ENCODE assay signal across 1 mouse cellular context in genomic region chr11:101275309-101275708, GRCm38 (mm10).
TF ChIP-seq lines count a peak whose summit lies in the region.

No protein-coding gene starts in this region.

TF ChIP-seq in MEL, 35 proteins besides CTCF, POLR2A, EP300 and RAD21:
- TF ChIP-seq MYB (IDR thresholded peaks at IDR 0.05; ENCODE audit: low read depth, low read length) (no peak), POLR2AphosphoS2 (IDR thresholded peaks at IDR 0.05; ENCODE audit: low read length) (peak; percentile 55; the same call in 1 of the 2 replicates)
